Mouse (Mus musculus): ENCODE measurements around the gene Slc25a47. TPM values are rescaled to one million over a fixed set of nuclear protein-coding genes. Genes with fewer than 3 reads are reported as not detected.

Gene Slc25a47
- total and polyA plus RNA-seq, 3 experiments = 6.5 to 10.5 (median 7.1) TPM

GRCm38 (mm10) chr12:108905620-108906302 is 69.9 kb downstream of the Slc25a47 start:
- H3K36me3 ChIP-seq (ENCODE audit: control insufficient read depth, insufficient read depth, low read length) = no peaks in the 10 kb centered on the region
- H3K27ac ChIP-seq = no peak overlapping the region
- TF ChIP-seq CTCF (IDR thresholded peaks at IDR 0.05) (no peak), EP300 (IDR thresholded peaks at IDR 0.05; ENCODE audit: insufficient read depth, low read depth, low read length) (no peak), POLR2A (IDR thresholded peaks at IDR 0.05; ENCODE audit: insufficient read depth, low read depth, low read length) (no peak)
- DNase-seq = no peak
- no peak overlapping the region for H3K4me3 ChIP-seq
- intact Hi-C loops (cut with DNase I) = loop anchor here (10.0 kb wide), 1 partner anchor 699 kb away; the partner anchor contains the start of gene Rtl1
- 82% methylated on average over 14 of the region's 14 CpGs for WGBS
- no peaks in the 10 kb centered on the region for H3K27me3 ChIP-seq (ENCODE audit: control insufficient read depth, insufficient read depth, low read length)
- no peak overlapping the region for H3K9ac ChIP-seq (ENCODE audit: low read depth, low read length)
- H3K4me1 ChIP-seq (ENCODE audit: control insufficient read depth, insufficient read depth, low read length) = no peaks in the 10 kb centered on the region
- no peaks in the 10 kb centered on the region for H3K79me2 ChIP-seq (replicated peaks; ENCODE audit: control insufficient read depth, insufficient read depth, low read length)

- Histone ChIP-seq H3K4me1 (ENCODE audit: control insufficient read depth, insufficient read depth, low read length) (no peaks in the 10 kb centered on the region), H3K27me3 (ENCODE audit: control insufficient read depth, insufficient read depth, low read length) (no peaks in the 10 kb centered on the region), H3K4me3 (no peak overlapping the region), H3K79me2 (replicated peaks; ENCODE audit: control insufficient read depth, insufficient read depth, low read length) (no peaks in the 10 kb centered on the region), H3K27ac (no peak overlapping the region), H3K36me3 (ENCODE audit: control insufficient read depth, insufficient read depth, low read length) (no peaks in the 10 kb centered on the region), H3K9ac (ENCODE audit: low read depth, low read length) (no peak overlapping the region)
- intact Hi-C loops (cut with DNase I) = loop anchor here (10.0 kb wide), 1 partner anchor 698 kb away; the partner anchor contains the start of gene Rtl1
- 92% methylated on average over 12 of the region's 12 CpGs for WGBS
- no peak for DNase-seq
- TF ChIP-seq EP300 (IDR thresholded peaks at IDR 0.05; ENCODE audit: insufficient read depth, low read depth, low read length) = no peak
- TF ChIP-seq CTCF (IDR thresholded peaks at IDR 0.05) = no peak
- TF ChIP-seq POLR2A (IDR thresholded peaks at IDR 0.05; ENCODE audit: insufficient read depth, low read depth, low read length) = no peak
These were observed 70.6 kb downstream of the Slc25a47 start for GRCm38 (mm10) chr12:108906398-108906797.

Small RNAs within 50 kb of the gene (microRNA-seq; reads per million reads assigned to microRNA genes)
- 98.2 to 127 reads per million in 2 experiments for gene Mir345

Other genes with a start within 250 kb of the Slc25a47 start
- gene Degs2, start 133.7 kb upstream of the Slc25a47 start, total RNA-seq (2021) = under 1 TPM; 0.50 to 0.55 TPM
- 1.00 TPM in 2 replicates for gene Degs2, start 133.7 kb upstream of the Slc25a47 start, polyA plus RNA-seq (2012; rRNA removed)
- 10 to 100 TPM; 34.4 to 38.8 TPM for gene Yy1, start 43.1 kb upstream of the Slc25a47 start, total RNA-seq (2021)
- gene Yy1, start 43.1 kb upstream of the Slc25a47 start, polyA plus RNA-seq (2012; rRNA removed) = 7.1 and 10.3 TPM in 2 replicates
- gene Slc25a29, start 163 bp upstream of the Slc25a47 start, total RNA-seq (2021) = 10 to 100 TPM in 1 of 2 experiments, 1 to 10 TPM in 1; 8.0 to 16.8 TPM
- 14.2 and 17.3 TPM in 2 replicates for gene Slc25a29, start 163 bp upstream of the Slc25a47 start, polyA plus RNA-seq (2012; rRNA removed)
- 1 to 10 TPM; 3.5 to 4.9 TPM for gene Wdr25, start 57.6 kb downstream of the Slc25a47 start, total RNA-seq (2021)
- gene Wdr25, start 57.6 kb downstream of the Slc25a47 start, polyA plus RNA-seq (2012; rRNA removed) = 9.5 and 14.4 TPM in 2 replicates
- 10 to 100 TPM; 29.8 to 42.4 TPM for gene Wars, start 58.1 kb downstream of the Slc25a47 start, total RNA-seq (2021)
- 43.6 and 60.2 TPM in 2 replicates for gene Wars, start 58.1 kb downstream of the Slc25a47 start, polyA plus RNA-seq (2012; rRNA removed)
- gene Begain, start 232.2 kb downstream of the Slc25a47 start, total RNA-seq (2021) = under 1 TPM; 0.08 to 0.23 TPM
- gene Begain, start 232.2 kb downstream of the Slc25a47 start, polyA plus RNA-seq (2012; rRNA removed) = 0.41 and 0.74 TPM in 2 replicates

Measured in heart, adult 2 months (tissue).